Mouse (Mus musculus) lung, postnatal 14 days (tissue): ENCODE data around the gene Cryzl1.

Experiments used
- DNase-seq: peaks from one replicate; pipeline ENCODE4 v3.0.0; 2021

The Cryzl1 gene

DNA sequence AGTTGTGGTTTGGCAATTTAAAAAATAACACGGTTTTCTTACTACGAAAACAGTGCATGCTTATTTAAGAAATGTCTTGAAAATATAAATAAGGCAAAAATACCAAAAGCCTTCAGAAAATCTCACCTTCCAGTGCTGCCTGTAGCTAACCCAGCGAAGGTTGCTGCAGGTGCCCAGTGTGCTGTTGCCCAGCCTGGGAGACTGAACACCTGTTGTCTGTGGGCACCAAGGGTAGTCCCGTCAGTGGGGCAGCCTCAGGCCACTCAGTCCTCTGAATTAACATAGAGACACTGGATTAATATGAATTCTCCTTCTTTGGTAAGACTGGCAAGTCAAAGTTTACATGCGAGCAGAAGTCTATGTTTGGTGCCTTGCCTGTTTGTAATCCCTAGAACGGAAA lies 9.7 kb upstream of the Cryzl1 start:
- DNase-seq, result no peak

GRCm38 (mm10) chr16:91736046-91736816 lies 7.5 kb upstream of the Cryzl1 start:
- DNase-seq, result no peak

DNA sequence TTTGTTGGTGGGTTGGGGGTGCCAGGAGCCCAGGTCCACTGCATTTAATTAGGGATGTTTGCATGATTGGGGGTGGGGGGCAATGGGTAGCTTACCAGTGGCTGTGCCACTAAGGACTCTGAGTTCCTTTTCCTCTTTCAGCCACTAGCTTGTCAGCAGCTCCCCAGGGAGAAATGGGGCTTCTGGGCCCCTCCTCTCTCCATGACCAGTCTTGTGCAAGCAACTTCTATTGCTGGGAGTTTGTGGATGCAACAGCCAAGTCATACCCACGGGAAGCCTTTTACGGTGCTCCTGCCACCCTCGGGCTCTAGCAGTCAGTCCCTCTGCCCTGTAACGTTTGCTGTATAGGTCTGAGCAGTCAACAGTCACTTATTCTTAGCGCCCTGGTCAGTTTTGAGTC lies 6.0 kb upstream of the Cryzl1 start:
- peak; percentile 18 for DNase-seq

- no peak for DNase-seq
Measured at GRCm38 (mm10) chr16:91732816-91733215, 4.0 kb upstream of the Cryzl1 start.

- DNase-seq, result no peak
Measured at GRCm38 (mm10) chr16:91730446-91730845, 1.7 kb upstream of the Cryzl1 start.

DNA sequence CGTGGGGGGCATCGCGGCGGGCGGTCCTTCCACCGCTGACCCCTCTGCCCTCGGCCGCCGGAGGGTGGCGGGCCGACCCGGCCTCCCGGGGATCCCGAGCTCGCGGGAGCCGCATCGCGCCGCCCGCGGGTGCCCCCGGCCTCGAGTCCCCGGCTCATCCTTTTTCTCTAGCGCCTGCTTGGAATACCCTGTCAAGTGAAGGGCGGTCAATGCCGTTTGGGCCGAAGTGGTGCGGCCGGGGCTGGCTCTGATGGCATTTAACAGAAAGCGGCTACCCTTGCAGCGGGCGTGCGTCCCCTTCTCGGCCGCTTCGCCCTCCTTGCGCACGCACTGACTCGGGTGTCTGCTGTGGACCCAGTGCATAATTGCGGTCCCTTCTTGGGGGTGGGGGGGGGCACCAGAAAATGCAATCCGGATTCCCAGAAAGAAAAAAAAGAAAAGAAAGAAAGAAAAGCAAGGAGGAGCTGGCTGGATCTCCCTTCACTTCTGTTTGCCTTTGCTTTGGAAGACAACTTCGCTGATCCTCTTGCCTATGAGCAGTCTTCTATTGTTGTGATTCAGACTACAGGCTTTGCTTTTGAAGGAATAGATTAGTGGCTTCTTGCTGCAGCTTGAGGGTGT lies 1.2 kb upstream of the Cryzl1 start:
- peak; percentile 31 for DNase-seq

DNA sequence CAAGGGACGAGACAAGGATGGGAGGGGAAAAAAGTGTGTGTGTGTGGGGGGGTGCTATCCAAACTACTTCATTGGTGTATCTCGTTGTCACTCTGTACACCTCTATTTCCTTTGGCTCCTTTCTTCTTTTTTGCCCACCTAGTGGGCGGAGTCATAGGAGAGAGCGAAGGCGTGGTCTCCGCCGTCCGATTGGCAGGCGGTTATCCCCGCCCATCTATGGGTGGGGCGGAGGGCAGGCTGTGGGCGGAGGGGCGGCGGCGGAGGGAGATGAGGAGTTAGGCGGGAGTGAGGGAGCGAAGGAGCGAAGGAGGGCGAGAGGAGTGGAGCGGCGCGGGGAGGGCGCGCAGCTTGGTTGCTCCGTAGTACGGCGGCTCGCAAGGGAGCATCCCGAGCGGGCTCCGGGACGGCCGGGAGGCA lies 299 bp upstream of the Cryzl1 start, which contains the start of gene Itsn1:
Itsn1 (plus strand) TSS at position 216 of the 417 bp plus-strand sequence.
- peak; percentile 98 for DNase-seq

DNA sequence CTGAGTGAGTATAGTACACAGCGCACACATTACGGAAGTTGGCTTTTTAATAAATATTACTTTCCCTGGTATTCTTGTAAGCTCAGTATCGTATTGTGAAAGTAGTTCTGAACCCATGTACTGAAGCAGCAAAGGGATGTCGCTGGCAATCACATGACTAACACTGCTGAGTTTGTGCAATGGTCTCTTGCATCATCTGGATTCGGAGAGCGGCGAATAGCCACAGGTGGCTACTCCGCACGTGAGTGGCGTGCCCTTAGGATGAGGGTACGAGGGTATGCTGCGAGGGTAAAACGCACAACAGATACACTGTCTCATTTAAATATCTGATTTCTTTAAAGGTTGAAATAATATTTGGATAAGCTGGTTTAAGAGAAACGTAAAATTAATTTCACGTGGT lies 1.3 kb downstream of the Cryzl1 start:
- DNase-seq, result peak; percentile 46

DNA sequence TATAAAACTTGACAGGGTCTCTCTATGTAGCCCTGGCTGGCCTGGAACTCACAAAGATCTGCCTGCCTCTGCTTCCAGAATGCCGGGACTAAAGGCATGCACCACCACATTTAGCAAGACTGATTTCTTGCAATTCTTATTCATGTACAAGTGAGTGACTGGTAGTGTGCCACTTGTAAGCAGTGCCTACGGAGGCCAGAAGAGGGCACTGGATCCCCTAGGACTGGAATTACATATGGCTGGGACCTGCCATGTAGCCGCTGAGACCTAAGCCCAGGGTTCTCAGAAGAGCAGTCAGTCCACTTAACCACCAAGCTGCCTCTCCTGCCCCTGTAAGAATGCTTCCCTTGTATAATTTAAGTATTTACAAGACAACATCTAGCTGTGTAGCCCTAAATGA lies 4.5 kb downstream of the Cryzl1 start:
- DNase-seq, result peak; percentile 69

DNA sequence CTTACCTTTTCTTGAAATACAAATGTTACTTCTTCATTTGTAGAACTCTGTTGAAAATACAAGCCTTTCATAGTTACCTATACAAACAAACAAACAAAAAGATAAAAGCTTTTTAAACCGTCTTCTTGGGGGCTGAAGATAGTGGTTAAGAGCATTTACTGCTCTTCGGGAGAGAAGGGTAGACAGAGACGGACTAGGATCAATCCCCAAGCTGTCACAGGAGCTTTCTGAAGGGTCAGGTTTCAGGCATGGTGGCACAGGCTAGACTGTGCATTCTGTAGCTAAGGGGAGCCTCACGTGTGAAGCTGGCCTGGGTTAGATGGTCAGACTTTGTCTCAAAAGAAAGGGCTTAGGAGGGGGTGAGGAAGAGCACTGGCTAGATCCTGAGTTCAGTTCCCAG lies 11.4 kb downstream of the Cryzl1 start:
- DNase-seq, result no peak

DNA sequence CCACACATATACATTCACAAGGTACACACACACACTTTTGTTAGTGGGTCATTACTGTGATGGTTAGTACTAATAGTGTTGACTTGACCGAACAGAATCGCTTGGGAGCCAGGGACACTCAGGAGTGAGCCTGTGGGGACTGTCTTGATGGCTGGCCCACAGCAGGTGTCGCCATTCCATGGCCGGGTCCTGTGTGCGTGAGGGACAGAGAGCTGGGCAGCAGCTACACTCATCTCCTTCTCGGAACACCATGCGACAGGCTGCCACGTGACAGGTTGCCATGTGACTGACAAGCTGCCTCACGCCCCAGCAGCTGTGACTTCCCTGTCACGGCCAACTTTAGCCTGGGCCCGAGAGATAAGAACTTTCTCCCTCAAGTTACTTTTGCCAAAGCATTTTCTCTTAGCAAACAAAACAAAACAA lies 11.8 kb downstream of the Cryzl1 start:
- no peak for DNase-seq

- DNase-seq, result no peak
Measured at GRCm38 (mm10) chr16:91710241-91710640, 18.5 kb downstream of the Cryzl1 start.

DNA sequence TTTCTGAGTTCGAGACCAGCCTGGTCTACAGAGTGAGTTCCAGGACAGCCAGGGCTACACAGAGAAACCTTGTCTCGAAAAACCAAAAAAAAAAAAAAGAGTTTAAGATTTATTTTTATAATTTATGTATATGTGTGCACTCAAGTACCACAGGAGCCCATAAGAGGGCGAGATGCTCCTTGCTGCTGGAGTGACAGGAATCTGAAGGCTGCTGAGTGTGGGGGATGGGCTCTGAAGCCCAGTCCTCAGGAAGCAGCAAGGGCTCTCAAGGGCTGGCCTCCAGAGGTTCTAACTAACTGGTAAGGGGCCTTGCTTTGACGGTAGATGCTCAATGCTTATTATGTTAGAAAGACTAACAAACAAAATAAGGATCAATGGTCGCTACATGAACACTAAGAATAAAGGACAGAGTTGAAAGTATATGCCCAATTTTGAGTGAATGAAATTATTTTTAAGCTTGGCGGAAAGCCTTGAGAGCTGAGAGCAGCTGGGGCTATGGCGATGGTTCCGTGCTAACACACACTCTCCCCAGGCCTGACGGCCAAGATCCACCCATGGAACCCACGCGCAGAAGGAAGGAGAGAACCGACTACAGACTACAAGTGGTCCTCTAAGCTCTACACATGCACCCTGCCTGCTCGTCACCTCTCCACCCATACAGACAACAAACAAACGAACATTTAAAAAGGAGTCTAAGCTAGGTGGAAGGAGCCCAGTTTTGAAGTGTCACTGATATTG lies 24.0 kb downstream of the Cryzl1 start:
- DNase-seq, result no peak

GRCm38 (mm10) chr16:91702771-91703188 lies 26.0 kb downstream of the Cryzl1 start:
- no peak for DNase-seq

- DNase-seq, result peak; percentile 43
Measured at GRCm38 (mm10) chr16:91701908-91702307, 26.9 kb downstream of the Cryzl1 start.

GRCm38 (mm10) chr16:91698995-91699394 lies 29.8 kb downstream of the Cryzl1 start:
- no peak for DNase-seq

DNA sequence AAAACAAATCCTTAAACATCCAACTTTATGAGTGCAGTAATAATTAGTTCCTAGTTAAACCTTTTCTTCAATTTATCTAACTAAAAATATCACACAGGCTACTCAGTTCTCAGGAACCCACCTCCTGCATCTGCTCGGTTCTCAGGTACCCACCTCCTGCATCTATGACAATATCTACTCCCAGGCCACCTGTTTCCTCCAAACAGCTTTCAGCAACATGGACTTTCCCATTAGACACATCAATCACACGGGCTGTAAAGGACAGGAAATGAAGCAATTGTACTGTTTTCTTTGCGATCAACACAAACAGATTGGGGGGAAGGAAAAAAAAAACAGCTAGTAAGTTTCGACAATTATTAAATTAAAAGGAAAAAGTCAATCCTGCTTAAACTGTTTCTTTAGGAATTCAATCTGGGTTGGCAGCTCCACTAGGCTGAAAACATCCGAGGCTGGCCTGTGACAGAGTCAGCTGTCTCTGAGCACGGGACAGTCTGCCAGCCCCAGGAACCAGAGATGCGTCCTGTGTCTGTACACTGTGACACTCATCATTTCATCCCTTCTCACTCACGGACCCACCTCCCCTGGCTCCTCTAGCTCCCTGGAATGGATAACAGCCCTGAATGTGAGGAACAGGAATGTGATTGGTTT lies 33.5 kb downstream of the Cryzl1 start:
- no peak for DNase-seq

DNA sequence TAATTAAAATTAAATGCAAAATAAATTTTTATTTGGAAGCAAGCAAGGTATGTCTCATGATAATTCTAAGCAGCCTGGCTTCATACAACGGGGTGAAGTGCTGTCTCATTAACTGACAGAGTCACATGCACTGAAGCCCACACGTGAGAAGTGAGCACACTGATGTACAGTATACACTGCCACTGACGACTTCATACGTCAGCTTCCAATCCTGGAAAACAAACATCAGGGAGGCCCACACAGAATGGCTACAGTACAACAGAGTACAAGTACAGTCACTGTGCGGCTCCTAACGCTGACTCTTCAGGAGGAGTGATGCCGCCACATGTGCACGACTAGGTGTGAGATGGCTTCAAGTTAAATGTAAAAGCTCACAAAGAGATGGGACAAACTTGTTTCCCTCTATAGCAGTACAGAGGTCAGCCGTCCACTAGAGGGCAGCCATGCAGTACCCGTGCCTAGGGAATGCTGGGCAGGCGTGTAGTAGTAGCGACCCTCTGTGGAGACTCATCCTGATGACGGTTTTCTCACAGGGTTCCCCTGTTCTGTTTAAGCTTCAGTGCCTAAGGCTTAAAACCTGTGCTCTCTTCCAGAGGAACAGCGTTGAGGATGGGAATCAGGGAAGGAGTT lies 34.2 kb downstream of the Cryzl1 start:
- peak; percentile 87 for DNase-seq

DNA sequence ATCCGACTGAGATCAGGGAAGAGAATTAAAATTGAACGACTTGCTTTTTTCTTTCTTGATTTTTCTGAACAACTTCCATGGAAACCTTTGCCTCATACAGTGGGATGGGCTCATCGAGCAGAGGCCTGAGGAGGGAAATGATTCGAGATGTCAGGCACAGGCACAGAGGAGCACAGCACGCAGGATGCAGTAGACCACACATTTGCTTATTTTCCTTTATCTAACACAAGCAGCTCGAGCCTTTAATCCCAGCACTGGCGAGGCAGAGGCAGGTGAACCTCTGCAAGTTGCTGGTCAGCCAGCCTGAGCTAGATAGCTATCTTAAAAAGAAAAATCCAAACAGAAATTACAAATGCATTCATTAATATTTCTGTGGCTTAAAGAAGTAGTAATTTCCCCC lies 39.0 kb downstream of the Cryzl1 start:
- no peak for DNase-seq

GRCm38 (mm10) chr16:91688619-91689334 lies 40.0 kb downstream of the Cryzl1 start, which contains the start of gene Donson:
TSS of gene Donson (minus strand) at chr16:91688770.
- DNase-seq, result peak; percentile 96

- no peak for DNase-seq
Measured at GRCm38 (mm10) chr16:91688023-91688618, 40.7 kb downstream of the Cryzl1 start.

DNA sequence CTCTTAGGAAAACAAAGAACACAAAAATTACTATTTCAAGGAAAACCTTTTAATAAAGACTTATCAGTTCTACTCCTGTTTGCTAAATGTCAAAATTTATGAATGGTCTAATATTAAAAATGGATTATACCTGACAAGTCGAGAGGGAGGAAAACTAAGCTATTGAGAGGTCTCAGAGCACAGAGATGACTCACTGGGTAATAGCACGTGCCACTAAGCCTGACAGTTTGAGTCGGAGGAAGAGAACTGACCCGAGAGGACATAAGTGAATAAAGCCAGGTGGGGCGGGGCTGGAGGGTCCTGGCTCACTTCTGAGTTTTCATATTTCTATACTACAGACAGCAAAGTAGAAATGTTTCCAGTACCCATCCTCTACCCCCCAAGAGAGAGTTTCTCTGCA lies 42.4 kb downstream of the Cryzl1 start:
- no peak for DNase-seq
